Mouse (Mus musculus): ENCODE measurements at regions not wholly inside any gene's neighbourhood (a gene's known extent, or its start where the extent isn't known, plus 50 kb on each side); places are given as distances from the start of the nearest gene placed in this dataset.

GRCm38 (mm10) chrX:11903116-11903700 lies 256.9 kb downstream of the Bcor start:
- DNase-seq (ENCODE audit: low read depth): no peak

DNA sequence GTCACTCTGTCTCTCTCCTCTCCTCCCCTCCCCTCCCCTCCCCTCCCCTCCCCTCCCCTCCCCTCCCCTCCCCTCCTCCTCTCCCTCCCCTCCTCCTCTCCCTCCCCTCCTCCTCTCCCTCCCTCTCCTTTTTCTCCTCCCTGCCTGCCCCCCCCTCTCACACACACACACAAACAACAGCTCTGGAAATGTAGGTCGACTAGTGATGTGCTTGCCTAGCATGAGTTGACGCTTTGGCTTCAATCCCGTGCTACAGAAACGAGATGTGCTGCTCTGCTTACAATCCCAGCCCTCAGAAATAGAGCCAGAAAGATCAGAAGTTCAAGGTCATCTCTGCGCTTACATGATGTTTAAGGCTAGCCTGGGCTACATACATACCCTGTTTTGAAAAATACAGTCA lies 254.9 kb downstream of the Bcor start:
- DNase-seq (ENCODE audit: low read depth): no peak

- DNase-seq (ENCODE audit: low read depth): no peak
Measured at GRCm38 (mm10) chrX:11907167-11907566, 253.0 kb downstream of the Bcor start.

DNA sequence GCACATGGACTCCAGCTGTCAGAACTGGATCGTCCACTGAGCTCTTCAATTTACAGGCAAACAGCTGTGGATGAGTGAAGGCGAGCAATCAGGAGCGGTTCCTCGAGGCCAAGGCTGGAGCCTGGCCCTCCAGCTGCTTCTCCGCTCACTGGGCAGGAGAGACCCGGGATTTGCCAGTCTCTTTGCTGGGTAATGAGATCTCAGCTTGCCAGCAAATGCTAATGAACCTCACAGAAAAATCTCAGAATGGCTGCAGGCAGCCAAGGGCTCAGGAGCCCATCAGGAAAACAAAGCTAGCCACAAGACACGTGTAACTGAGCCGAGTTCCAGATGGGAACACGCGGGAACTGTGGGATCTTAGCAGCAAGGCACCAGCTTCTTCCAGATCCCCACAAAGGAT lies 244.2 kb downstream of the Bcor start:
- no peak for DNase-seq (ENCODE audit: low read depth)

DNA sequence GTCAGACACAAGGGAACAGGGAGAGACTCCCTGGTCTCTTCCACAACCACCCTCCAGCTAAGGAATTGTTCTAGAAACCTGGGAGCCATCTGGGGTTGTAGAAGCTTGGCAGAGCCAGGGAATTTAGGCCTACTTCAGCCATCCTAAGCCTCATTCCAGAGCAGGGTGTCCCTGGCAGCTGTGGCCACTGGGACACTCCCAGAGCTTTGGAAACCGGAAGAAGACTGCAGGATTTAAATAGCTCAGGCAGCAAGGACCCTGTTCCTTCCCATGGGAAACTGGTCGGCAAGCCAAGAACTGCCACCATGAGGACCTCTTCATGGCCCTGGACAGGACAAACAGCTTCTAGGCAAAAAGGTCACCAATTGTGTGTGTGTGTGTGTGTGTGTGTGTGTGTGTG lies 239.9 kb downstream of the Bcor start:
- DNase-seq (ENCODE audit: low read depth): no peak

DNA sequence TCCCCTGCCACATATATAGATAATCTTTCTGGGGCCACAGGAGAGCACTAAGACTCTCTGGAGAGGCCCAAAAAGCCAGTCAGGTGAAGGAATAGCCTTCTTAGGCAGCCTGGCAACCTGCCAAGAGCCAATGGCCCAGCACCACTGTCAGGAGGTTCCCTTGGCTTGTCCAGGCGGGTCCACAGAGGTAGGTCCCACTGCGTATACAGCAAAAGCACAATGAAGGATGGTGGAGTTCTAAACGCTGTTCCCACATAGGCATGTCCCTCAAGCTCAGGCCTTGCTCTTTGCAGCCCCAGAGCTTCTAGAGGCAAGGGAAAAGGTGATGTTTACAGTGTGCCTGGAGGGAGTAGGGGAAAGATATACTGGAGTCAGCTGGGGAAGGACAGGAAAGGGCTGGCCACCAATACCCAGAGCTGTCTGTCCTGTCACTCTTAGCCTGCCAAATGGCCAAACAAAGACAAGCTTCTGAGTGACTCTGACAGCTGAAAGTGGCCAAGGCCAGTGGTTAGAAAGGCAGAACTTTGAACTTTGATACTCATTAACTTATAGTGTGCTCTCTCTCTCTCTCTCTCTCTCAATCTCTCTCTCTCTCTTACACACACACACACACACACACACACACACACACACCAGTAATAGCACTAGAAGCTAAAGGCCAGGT lies 235.4 kb downstream of the Bcor start:
- no peak for DNase-seq (ENCODE audit: low read depth)

DNA sequence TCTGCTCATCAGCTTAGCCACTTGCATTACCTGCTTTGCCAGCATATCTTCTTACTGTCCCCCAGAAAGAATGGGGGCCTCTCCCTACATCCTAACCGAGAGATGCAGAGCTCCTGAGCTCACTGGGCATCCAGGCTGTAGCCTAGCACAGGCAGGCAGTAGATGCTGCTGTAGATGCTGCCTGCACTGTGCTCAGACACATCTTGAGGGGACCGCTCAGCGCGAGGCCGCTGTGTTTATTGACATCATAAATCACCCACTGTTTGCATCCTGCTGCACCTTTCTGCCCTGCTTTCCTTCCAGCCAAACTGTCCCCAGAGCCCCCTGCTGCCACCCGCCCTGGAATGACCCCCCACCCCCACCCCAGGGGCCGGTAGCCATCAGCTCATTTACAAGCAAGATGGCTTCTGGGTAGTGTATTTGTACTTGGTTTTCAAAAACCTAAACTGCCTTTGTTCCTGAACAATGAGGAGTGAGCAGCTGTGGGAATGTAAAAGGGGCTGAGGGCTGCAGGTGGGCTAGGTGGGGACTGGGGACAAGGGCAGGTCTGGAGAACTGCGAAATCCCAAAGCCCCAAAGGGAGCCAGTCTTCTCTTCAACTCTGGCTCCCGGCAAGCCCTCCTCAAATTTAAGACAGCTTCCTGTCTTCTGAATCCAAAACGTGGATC lies 233.2 kb downstream of the Bcor start:
- DNase-seq (ENCODE audit: low read depth): no peak

- DNase-seq (ENCODE audit: low read depth): no peak
Measured at GRCm38 (mm10) chrX:11929448-11929847, 230.7 kb downstream of the Bcor start.

DNA sequence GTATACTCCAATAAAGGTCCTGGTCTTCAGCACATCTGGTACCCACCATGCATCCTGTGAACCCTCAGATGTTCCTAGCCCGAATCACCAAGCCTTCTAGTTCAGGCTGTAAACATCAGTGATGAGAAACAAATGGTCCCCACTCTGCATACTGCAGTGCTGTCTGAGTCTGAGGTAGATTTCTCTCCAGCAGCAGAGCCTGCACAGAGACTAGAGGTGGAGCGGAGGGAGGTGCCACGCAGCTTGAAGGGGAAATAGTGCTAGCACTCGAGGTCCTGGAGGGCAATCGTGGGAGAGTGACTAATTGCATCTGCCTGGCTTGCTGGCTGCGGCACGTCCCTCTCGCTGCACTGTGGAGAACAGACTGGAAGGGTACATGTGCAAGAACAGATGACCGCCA lies 228.7 kb downstream of the Bcor start:
- DNase-seq (ENCODE audit: low read depth): no peak

DNA sequence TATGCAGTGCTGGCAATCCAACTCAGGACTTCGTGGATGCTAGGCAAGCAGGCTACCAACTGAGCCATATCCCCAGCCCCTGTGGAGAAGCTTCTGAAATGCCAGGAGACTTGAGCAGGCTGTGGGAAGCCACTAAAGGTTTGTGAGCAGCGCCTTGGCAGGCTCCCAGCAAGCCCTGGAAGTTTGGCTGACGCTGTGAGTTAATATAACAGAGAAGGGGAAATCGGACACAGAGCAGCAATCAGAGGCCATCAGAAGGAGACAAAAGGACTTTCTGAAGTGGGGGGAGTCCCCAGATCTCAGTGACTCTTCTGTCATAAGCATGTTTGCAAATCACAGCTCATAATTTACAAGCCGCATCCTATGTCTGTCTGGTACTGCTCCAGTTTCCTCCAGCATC lies 224.8 kb downstream of the Bcor start:
- DNase-seq (ENCODE audit: low read depth): no peak

GRCm38 (mm10) chrX:11940246-11940645 lies 219.9 kb downstream of the Bcor start:
- peak; percentile 31 for DNase-seq (ENCODE audit: low read depth)

DNA sequence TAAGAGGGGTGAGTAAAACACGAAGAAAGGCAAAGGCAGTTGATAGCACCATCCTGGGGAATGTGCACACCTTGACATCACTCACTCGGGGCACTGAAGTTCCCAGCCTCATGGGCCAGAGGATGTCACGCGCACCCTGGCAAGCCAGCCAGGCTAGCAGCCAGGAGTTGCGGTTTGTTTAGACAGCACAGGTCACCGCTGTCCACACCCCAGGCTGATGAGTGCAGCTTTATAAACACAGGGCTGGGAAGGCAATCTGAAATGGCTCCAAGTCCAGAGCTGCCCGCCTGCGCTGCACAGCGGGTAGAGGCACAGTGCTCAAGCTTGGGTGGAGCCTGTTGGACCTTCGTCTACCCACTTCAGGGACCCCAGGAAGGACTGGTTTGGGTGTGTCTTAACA lies 216.8 kb downstream of the Bcor start:
- DNase-seq (ENCODE audit: low read depth): peak; percentile 9

DNA sequence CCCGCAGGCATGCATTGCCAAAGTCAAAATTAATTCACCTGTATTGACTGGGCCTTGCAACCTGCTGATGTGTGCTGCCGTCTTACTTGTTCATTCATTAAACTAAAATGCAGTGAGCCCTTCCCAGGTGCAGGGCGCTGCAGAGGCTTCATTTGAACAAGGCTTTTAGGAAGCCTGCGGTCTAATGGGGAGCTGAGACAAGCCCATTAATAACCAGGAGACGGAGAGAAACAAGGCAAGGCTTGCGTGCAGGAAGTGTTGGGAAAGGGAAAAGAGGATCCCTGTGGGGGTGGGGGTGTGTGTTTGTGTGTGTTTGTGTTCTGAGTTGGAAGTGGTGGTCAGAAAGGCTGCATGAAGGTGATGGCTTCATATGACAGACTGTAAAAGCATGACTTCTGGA lies 215.6 kb downstream of the Bcor start:
- DNase-seq (ENCODE audit: low read depth): no peak

DNA sequence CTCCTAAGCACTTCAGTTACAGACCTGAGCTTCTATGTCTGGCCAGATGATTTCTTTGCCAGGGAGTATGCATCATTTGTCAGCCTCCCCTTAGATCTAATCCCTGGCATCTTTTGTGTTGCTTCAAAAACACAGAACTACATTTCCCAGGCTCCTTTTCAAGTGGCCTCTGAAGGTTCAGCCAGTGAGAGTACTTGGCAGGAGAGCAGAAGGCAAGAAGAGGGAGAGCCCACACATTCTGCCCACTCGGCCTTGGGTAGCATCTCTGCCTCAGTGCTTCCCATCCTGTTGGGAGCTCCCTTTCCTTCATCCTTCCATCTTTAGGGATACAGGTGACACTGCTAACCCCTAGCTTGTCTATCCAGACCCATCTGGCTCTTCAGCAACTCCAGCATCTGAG lies 214.9 kb downstream of the Bcor start:
- no peak for DNase-seq (ENCODE audit: low read depth)

- no peak for DNase-seq (ENCODE audit: low read depth)
Measured at GRCm38 (mm10) chrX:11952193-11952592, 208.0 kb downstream of the Bcor start.

GRCm38 (mm10) chrX:11956194-11956593 lies 204.0 kb downstream of the Bcor start:
- no peak for DNase-seq (ENCODE audit: low read depth)

- no peak for DNase-seq (ENCODE audit: low read depth)
Measured at GRCm38 (mm10) chrX:11957011-11957410, 203.1 kb downstream of the Bcor start.

DNA sequence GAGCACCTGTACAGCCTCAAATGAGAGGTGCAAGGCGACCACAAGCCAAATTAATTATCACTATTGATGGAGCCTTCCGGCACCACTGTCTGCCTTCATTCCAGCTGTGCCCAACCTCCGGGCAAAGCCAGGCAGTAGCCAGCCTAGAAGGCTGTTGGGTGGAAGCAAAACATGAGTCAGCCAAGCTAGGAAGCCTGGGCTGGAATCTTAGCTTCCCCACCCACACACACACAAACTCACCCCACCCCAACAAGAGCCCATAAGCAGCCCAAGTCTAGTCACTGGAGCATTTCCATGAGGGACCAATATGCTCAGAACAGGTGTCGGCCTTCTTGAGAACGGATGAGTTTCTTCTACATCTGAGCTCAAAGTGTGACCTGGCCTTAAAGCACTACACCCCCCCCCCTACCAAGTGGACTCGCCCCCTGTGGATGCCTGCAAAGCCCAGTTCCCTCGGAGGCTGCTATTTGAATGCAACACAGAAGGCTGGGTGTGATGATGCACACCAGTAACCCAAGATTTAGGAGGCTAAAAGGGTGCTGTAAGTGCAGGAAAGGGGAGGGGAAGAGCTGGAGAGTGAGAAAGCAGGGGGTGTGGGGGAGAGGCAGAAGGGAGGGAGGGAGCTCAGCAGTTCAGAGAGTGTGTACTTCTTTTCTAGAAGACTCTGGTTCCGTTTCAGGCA lies 200.1 kb downstream of the Bcor start:
- DNase-seq (ENCODE audit: low read depth): no peak

DNA sequence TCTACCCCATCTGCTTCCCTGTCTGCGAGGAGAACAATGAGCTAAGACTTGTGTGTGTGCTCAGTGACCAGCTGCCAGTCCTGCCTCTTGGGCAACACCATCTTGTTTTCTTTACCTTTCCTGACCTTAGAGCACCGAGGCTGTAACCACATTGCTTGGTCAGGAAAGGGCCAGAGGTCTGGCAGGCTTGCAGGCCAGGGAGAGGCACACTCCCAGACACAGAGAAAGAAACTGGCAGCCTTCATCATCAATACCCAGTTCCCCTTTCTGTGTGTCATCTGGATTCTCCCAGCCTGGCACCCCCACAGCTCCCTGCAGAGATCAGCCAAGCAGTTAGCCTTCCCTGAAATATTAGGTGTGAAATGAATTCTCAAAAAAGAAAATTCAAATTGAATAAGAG lies 198.8 kb downstream of the Bcor start:
- DNase-seq (ENCODE audit: low read depth): no peak

- DNase-seq (ENCODE audit: low read depth): no peak
Measured at GRCm38 (mm10) chrX:11964428-11964827, 195.7 kb downstream of the Bcor start.

DNA sequence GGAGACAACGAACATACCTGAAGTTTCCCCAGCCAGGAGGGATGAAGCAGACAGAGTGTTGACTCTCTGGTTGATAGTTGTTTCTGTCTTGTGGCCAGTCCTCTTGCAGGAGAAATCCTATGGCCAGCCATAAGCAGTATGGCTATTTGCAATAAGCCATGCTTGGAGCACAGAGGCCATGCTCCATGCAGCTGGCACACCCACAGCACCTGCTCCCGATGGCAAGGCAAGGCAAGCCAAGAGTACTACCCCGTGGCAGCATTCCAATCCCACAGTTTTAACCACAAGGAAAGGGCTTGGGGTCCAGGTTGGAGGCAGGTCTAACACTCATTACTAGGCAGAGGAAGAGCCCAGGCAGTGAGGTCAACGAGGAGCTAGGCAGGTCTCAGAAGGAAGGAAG lies 181.5 kb downstream of the Bcor start:
- no peak for DNase-seq (ENCODE audit: low read depth)

- no peak for DNase-seq (ENCODE audit: low read depth)
Measured at GRCm38 (mm10) chrX:11983276-11983675, 176.9 kb downstream of the Bcor start.

All from gonadal fat pad, adult 2 months (tissue).